Mouse (Mus musculus): ENCODE measurements around the gene Pmvk. TPM values are rescaled to one million over a fixed set of nuclear protein-coding genes. Genes with fewer than 3 reads are reported as not detected.

The Pmvk gene
- total RNA-seq, 2 experiments from 2014 or later, result 14.9 to 17.3 TPM

Other genes with a start within 250 kb of the Pmvk start
- gene Thbs3, start 239.4 kb upstream of the Pmvk start, total RNA-seq (2021), result 10 to 100 TPM; 31.1 to 36.7 TPM
- gene Mtx1, start 227.5 kb upstream of the Pmvk start, total RNA-seq (2021), result 100 to 1,000 TPM; 179 to 182 TPM
- 1 to 10 TPM; 1.2 to 8.9 TPM for gene Muc1, start 225.5 kb upstream of the Pmvk start, total RNA-seq (2021)
- 100 to 1,000 TPM; 120 to 130 TPM for gene Krtcap2, start 208.6 kb upstream of the Pmvk start, total RNA-seq (2021)
- gene Trim46, start 208.2 kb upstream of the Pmvk start, total RNA-seq (2021), result 1 to 10 TPM; 3.4 to 4.9 TPM
- gene Dpm3, start 195.2 kb upstream of the Pmvk start, total RNA-seq (2021), result 100 to 1,000 TPM; 108 TPM
- gene Slc50a1, start 184.0 kb upstream of the Pmvk start, total RNA-seq (2021), result 10 to 100 TPM; 62.4 to 63.1 TPM
- 10 to 100 TPM; 32.1 to 35.2 TPM for gene Efna1, start 173.4 kb upstream of the Pmvk start, total RNA-seq (2021)
- 1 to 10 TPM in 1 of 2 experiments, under 1 TPM in 1; 0.84 to 1.6 TPM for gene Efna3, start 131.6 kb upstream of the Pmvk start, total RNA-seq (2021)
- 1 to 10 TPM; 3.3 to 6.1 TPM for gene Efna4, start 116.5 kb upstream of the Pmvk start, total RNA-seq (2021)
- 10 to 100 TPM; 60.7 to 74.6 TPM for gene Adam15, start 104.5 kb upstream of the Pmvk start, total RNA-seq (2021)
- gene Dcst2, start 92.6 kb upstream of the Pmvk start, total RNA-seq (2021), result under 1 TPM; 0.25 to 0.48 TPM
- gene Dcst1, start 89.3 kb upstream of the Pmvk start, total RNA-seq (2021), result 1 to 10 TPM in 1 of 2 experiments, under 1 TPM in 1; 0.81 to 1.2 TPM
- 10 to 100 TPM; 41.8 to 47.2 TPM for gene Zbtb7b, start 59.8 kb upstream of the Pmvk start, total RNA-seq (2021)
- gene Lenep, start 51.7 kb upstream of the Pmvk start, total RNA-seq (2021), result not detected
- gene Flad1, start 42.7 kb upstream of the Pmvk start, total RNA-seq (2021), result 10 to 100 TPM; 30.9 to 36.8 TPM
- gene Cks1b, start 36.2 kb upstream of the Pmvk start, total RNA-seq (2021), result 10 to 100 TPM; 64.2 to 66.3 TPM
- 100 to 1,000 TPM; 142 to 145 TPM for gene Shc1, start 36.1 kb upstream of the Pmvk start, total RNA-seq (2021)
- 10 to 100 TPM; 43.0 to 44.3 TPM for gene Pygo2, start 24.3 kb upstream of the Pmvk start, total RNA-seq (2021)
- gene Pbxip1, start 17.8 kb upstream of the Pmvk start, total RNA-seq (2021), result 10 to 100 TPM; 58.7 to 58.8 TPM
- 1 to 10 TPM; 6.6 to 7.2 TPM for gene Kcnn3, start 65.6 kb downstream of the Pmvk start, total RNA-seq (2021)